Mouse (Mus musculus) liver, postnatal 0 days (tissue): ENCODE results near the gene Olfr427. TPM values are rescaled to one million over a fixed set of nuclear protein-coding genes. Genes with fewer than 3 reads are reported as not detected.

Source experiments
- ATAC-seq: fragments of 200-750 bp; cut with Nextera tagmentation; 2 replicates; pipeline ENCODE4 v1.8.0; 2017; ENCODE audit warnings: mild to moderate bottlenecking, moderate library complexity
- DNase-seq: peaks from one replicate; pipeline ENCODE4 v3.0.0-alpha.2; 2016
- H3K27ac ChIP-seq: fragments of 300-500 bp; sonication (generic); 2 replicates; pipeline ENCODE4 v1.5.1; 2014; ENCODE audit warnings: antibody characterized with exemption, moderate library complexity, mild to moderate bottlenecking, low read depth
- H3K27me3 ChIP-seq: fragments of 300-500 bp; sonication (generic); 2 replicates; pipeline ENCODE4 v1.6.1; 2014; ENCODE audit warnings: low read length, control low read depth, mixed read lengths; ENCODE audit not compliant: insufficient read depth
- H3K36me3 ChIP-seq: fragments of 300-500 bp; sonication (generic); replicated peaks from 2 replicates; pipeline ENCODE4 v1.6.1; 2014; ENCODE audit warnings: mild to moderate bottlenecking, control low read depth, low read length, moderate library complexity, mixed read lengths; ENCODE audit not compliant: insufficient read depth
- H3K4me1 ChIP-seq: fragments of 300-500 bp; sonication (generic); 2 replicates; pipeline ENCODE4 v1.6.1; 2014; ENCODE audit warnings: antibody characterized with exemption, mild to moderate bottlenecking, control low read depth; ENCODE audit not compliant: insufficient read depth
- H3K4me2 ChIP-seq: fragments of 300-500 bp; sonication (generic); 2 replicates; pipeline ENCODE4 v1.6.1; 2014; ENCODE audit warnings: low read depth, mild to moderate bottlenecking, low read length, moderate library complexity, mixed read lengths
- H3K4me3 ChIP-seq: fragments of 300-500 bp; sonication (generic); 2 replicates; pipeline ENCODE4 v1.5.1; 2014; ENCODE audit warnings: low read depth, low read length
- H3K9ac ChIP-seq: fragments of 300-500 bp; sonication (generic); replicated peaks from 2 replicates; pipeline ENCODE4 v1.6.1; 2014; ENCODE audit warnings: mild to moderate bottlenecking, moderate library complexity
- H3K9me3 ChIP-seq: fragments of 300-500 bp; sonication (generic); 2 replicates; pipeline ENCODE4 v1.6.1; 2016; ENCODE audit warnings: mild to moderate bottlenecking, control low read depth, low read length, mixed read lengths
- CTCF ChIP-seq: sonication (generic); IDR thresholded peaks from 2 replicates; pipeline ENCODE4 v1.5.1; 2016; ENCODE audit warnings: antibody characterized with exemption, low read depth
- EP300 ChIP-seq: IDR thresholded peaks from 2 replicates; pipeline ENCODE4 v1.6.1; 2016; ENCODE audit warnings: antibody characterized with exemption, low read depth, mild to moderate bottlenecking
- WGBS: fragments of 180-500 bp; shearing (Covaris S2); extraction: QIAGEN DNeasy Blood & Tissue Kit; methylation state at CpG from one replicate; pipeline ENCODE4 v1.1.7; 2014; ENCODE audit not compliant: insufficient replicate concordance; 5-methylcytosine and 5-hydroxymethylcytosine counted together
- polyA plus RNA-seq: library from polyadenylated mRNA; unstranded; fragments of >200 nt; fragmentation: Nextera tagmentation; extraction: Ambion mirVana; gene quantifications from 2 replicates; pipeline ENCODE4 v1.2.1, GENCODE M21; 2015

Olfr427 gene
- polyA plus RNA-seq, 1 experiment from 2014 or later: not detected

DNA sequence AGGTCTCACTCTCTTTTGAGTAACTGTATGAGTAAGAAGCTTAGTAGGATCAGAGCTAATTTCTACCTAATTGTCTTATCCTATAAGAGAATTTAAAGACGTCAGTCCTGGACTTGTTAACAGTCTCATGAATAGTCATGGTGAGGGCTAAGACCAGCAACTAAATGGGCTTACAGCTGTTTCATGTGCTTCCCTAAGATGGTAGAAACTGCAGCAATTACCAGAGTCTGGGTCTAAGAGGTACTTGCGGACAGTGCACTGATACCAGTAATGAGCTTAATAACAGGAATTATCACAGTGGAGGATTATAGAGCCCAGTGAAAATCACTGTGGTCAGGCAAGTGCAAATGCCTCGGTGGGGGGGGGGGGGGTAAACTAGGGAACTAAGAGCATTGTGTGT lies 35.3 kb downstream of the Olfr427 start:
- Histone ChIP-seq H3K4me2 (no peak overlapping the region), H3K27ac (no peak overlapping the region), H3K4me3 (no peak overlapping the region), H3K4me1 (no peaks in the 10 kb centered on the region), H3K9me3 (no peaks in the 10 kb centered on the region), H3K27me3 (no peaks in the 10 kb centered on the region), H3K36me3 (no peaks in the 10 kb centered on the region), H3K9ac (no peak overlapping the region)
- TF ChIP-seq CTCF (no peak), EP300 (no peak)
- ATAC-seq (no peak), DNase-seq (no peak)
- WGBS: 67% methylated on average over 3 of the region's 3 CpGs

DNA sequence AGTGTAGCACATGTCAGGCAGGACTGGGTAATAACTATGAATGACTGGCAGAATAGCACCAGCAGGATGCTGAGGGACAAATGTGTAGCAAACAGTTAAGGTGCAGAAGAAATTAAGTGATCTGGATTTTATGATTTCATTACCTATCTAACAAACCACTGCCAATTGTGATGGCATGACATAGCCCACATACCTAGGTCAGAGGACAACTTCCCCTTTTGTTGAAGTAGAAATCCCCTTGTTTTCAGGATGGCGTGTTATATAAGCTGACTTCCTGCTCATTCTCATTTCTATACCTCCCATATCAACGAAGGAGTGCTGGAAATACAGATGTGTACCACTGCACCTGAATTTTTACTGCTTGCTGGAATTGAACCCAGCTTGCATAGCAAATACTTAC lies 44.7 kb downstream of the Olfr427 start:
- DNase-seq: no peak
- Histone ChIP-seq H3K36me3 (no peaks in the 10 kb centered on the region), H3K27ac (no peak overlapping the region), H3K4me3 (no peak overlapping the region), H3K27me3 (no peaks in the 10 kb centered on the region), H3K9me3 (no peaks in the 10 kb centered on the region), H3K4me1 (no peaks in the 10 kb centered on the region), H3K9ac (no peak overlapping the region), H3K4me2 (no peak overlapping the region)
- no peak for ATAC-seq
- WGBS: 19% methylated on average over 2 of the region's 2 CpGs
- TF ChIP-seq CTCF (no peak), EP300 (no peak)

DNA sequence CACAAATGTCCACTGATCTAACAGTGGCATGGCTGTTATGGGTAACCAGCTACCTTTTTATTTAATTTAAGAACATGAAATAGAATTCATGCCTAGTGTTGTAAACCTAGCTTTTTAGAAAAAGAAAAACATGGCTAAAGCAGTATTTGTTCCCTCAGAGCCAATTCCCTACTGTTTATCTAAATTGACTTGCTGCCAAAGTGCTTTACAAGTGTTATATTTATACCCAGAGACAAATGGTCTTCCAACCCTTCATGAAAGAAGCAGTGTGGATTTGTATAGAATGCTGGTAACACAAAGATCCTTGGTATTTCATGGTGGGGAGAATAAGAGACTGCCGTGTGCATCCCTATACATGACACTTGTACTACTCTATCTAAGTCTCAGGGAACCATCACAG lies 50.0 kb downstream of the Olfr427 start:
- no peak overlapping the region for H3K9ac ChIP-seq
- no peak overlapping the region for H3K4me2 ChIP-seq
- H3K4me3 ChIP-seq: no peak overlapping the region
- 93% methylated on average over 1 of the region's 1 CpGs for WGBS
- no peaks in the 10 kb centered on the region for H3K36me3 ChIP-seq
- H3K27ac ChIP-seq: no peak overlapping the region
- ATAC-seq (no peak), DNase-seq (no peak)
- H3K27me3 ChIP-seq: no peaks in the 10 kb centered on the region
- no peaks in the 10 kb centered on the region for H3K4me1 ChIP-seq
- no peaks in the 10 kb centered on the region for H3K9me3 ChIP-seq
- TF ChIP-seq EP300: no peak
- TF ChIP-seq CTCF: no peak

DNA sequence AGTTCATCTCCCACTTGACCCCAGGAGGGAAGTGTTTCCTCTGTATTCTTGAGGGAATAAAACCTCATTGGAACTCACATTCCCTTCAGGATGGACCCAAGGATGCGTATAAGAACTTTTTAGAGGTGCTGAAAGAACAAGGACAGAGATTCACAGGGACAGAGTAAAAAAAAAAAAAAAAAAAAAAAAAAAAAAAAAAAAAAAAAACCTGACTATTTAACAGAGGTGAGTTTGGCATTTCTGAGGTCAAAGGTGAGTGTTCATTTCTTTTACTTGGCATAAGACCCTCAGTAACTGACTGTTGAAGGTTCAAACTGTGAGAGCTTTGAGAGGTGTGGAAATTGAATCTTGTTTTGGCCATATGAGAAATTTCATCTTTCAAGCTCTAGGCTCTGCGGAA lies 52.6 kb downstream of the Olfr427 start:
- ATAC-seq: no peak
- no peaks in the 10 kb centered on the region for H3K9me3 ChIP-seq
- no peak overlapping the region for H3K4me3 ChIP-seq
- no peak overlapping the region for H3K9ac ChIP-seq
- no peak for DNase-seq
- TF ChIP-seq CTCF (no peak), EP300 (no peak)
- WGBS: 84% methylated on average over 2 of the region's 2 CpGs
- H3K36me3 ChIP-seq: no peaks in the 10 kb centered on the region
- H3K27ac ChIP-seq: no peak overlapping the region
- no peak overlapping the region for H3K4me2 ChIP-seq
- H3K27me3 ChIP-seq: no peaks in the 10 kb centered on the region
- H3K4me1 ChIP-seq: no peaks in the 10 kb centered on the region

Other genes starting within 250 kb of the Olfr427 start
- 3.7 and 4.6 TPM in 2 replicates for gene Ifi211, start 183.8 kb upstream of the Olfr427 start, polyA plus RNA-seq
- 11.6 and 13.2 TPM in 2 replicates for gene Mndal, start 154.4 kb upstream of the Olfr427 start, polyA plus RNA-seq
- gene Ifi203, start 154.2 kb upstream of the Olfr427 start, polyA plus RNA-seq: 6.6 and 8.4 TPM in 2 replicates
- gene Ifi202b, start 114.1 kb upstream of the Olfr427 start, polyA plus RNA-seq: not detected in 2 replicates
- 2.0 and 2.5 TPM in 2 replicates for gene Ifi205, start 65.1 kb upstream of the Olfr427 start, polyA plus RNA-seq
- gene Olfr433, start 56.2 kb upstream of the Olfr427 start, polyA plus RNA-seq: 0.08 and 0.11 TPM in 2 replicates
- gene Olfr432, start 47.7 kb upstream of the Olfr427 start, polyA plus RNA-seq: not detected in 2 replicates
- not detected in 2 replicates for gene Olfr430, start 30.3 kb upstream of the Olfr427 start, polyA plus RNA-seq
- not detected in 2 replicates for gene Olfr429, start 12.6 kb upstream of the Olfr427 start, polyA plus RNA-seq
- gene Olfr231, start 24.3 kb downstream of the Olfr427 start, polyA plus RNA-seq: not detected in 2 replicates
- not detected in 2 replicates for gene Olfr424, start 34.6 kb downstream of the Olfr427 start, polyA plus RNA-seq
- 0.13 and 0.40 TPM in 2 replicates for gene Olfr420, start 58.7 kb downstream of the Olfr427 start, polyA plus RNA-seq
- 6.7 and 9.4 TPM in 2 replicates for gene Spta1, start 75.9 kb downstream of the Olfr427 start, polyA plus RNA-seq
- 0.09 and 0.11 TPM in 2 replicates for gene Olfr419, start 155.2 kb downstream of the Olfr427 start, polyA plus RNA-seq
- not detected in 2 replicates for gene Mptx1, start 233.6 kb downstream of the Olfr427 start, polyA plus RNA-seq